Mouse (Mus musculus): ENCODE results near the gene Tigd4. TPM values are rescaled to one million over a fixed set of nuclear protein-coding genes. Genes with fewer than 3 reads are reported as not detected.
"Not testable (repeated sequence)": the region's sequence is repeated elsewhere in the genome, so short reads cannot be mapped to it uniquely, and the experiment has no call there.

Tigd4 gene
- not detected in 2 replicates for polyA plus RNA-seq (2012; rRNA removed)

- no peak for DNase-seq (ENCODE audit: low read depth)
These were observed at the start of gene Tigd4 for GRCm38 (mm10) chr3:84593274-84593673. TSS of gene Tigd4 (plus strand) at chr3:84593574.

GRCm38 (mm10) chr3:84547177-84547576, 46.2 kb upstream of the Tigd4 start:
- DNase-seq (ENCODE audit: low read depth), result no peak

DNA sequence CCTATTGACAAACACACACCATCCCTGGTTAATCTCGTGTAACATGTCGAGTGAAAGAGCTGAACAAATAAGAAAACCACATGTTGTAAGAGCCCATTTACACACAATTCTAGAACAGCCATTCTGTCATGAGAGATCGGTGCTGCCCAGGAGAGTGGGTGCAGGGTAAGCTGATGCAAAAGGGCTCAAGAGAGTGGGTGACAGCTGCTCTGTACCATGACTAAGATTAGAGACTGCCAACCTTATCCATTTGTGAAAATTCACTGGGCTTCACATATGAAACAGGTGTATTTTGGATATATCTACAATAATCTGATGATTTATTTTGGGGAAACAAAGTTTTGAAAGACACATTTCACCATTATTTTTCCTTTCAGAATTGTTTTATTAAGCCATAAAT, 37.6 kb upstream of the Tigd4 start:
- DNase-seq (ENCODE audit: low read depth), result no peak

GRCm38 (mm10) chr3:84558301-84558700, 35.1 kb upstream of the Tigd4 start:
- DNase-seq (ENCODE audit: low read depth), result no peak

GRCm38 (mm10) chr3:84562911-84563310, 30.5 kb upstream of the Tigd4 start:
- DNase-seq (ENCODE audit: low read depth), result not testable (repeated sequence)

- DNase-seq (ENCODE audit: low read depth), result no peak
These were observed 30.0 kb upstream of the Tigd4 start for GRCm38 (mm10) chr3:84563415-84563814.

GRCm38 (mm10) chr3:84568540-84568939, 24.8 kb upstream of the Tigd4 start:
- no peak for DNase-seq (ENCODE audit: low read depth)

DNA sequence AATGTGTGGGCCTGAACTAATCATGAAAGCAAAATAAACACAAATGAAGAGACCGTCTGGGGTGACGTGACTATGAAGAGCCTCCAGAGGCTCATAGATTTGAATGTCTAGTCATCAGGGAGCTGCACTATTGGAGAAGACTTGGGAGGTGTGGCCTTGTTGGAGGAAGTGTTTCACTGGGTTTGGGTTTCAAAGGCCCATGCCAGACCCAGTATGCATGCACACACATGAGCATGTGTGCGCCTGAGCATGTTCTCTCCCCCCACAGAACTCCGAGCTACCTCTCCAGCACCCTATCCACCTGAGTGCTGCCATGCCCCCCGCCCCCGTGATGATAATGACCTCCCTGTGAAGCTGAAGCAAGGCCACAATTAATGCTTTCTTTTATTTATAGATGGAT, 23.8 kb upstream of the Tigd4 start:
- no peak for DNase-seq (ENCODE audit: low read depth)

DNA sequence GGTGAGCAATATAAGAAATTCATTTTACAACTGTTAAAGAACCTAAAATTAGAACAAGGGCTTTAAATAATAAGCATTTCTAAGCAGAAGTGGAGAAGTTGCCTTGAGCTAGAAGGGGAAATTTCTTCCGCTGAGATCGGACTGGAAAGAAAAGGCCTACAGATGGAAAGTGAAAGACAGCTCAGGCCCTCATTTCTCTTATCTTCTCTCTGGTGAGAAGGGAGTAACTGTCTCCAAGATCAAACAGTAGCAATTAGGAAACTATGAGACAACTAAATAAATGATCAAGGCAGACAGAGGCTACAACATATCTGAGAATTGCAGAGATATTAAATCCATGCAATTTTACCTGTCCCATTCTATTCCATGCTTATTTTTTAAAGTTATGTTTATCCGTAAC, 22.9 kb upstream of the Tigd4 start:
- no peak for DNase-seq (ENCODE audit: low read depth)

GRCm38 (mm10) chr3:84580716-84581115, 12.7 kb upstream of the Tigd4 start:
- no peak for DNase-seq (ENCODE audit: low read depth)

- DNase-seq (ENCODE audit: low read depth), result no peak
These were observed 11.7 kb upstream of the Tigd4 start for GRCm38 (mm10) chr3:84581696-84582022.

- no peak for DNase-seq (ENCODE audit: low read depth)
These were observed 11.1 kb upstream of the Tigd4 start, which contains the start of gene Arfip1 for GRCm38 (mm10) chr3:84582023-84582912. TSS of gene Arfip1 (minus strand) at chr3:84582625.

DNA sequence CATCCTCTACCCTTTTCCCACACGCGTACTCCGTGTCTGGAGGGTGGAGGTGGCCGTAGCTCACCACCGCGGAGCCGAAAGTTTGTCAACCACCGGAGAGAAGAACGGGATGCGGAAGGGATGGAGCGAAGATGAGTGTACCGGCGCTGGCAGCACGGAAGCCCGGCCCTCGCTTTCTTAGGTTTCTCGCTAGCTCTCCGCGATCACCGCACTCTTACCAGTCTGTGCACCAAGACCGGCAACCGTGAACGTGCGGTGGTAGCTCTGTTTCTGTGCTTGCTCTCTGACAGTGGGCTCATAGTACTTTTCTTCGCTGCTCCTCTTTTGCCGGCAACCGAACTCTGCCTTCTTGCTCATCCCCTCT, 10.5 kb upstream of the Tigd4 start:
- DNase-seq (ENCODE audit: low read depth), result no peak

- no peak for DNase-seq (ENCODE audit: low read depth)
These were observed 6.6 kb upstream of the Tigd4 start for GRCm38 (mm10) chr3:84586736-84587135.

DNA sequence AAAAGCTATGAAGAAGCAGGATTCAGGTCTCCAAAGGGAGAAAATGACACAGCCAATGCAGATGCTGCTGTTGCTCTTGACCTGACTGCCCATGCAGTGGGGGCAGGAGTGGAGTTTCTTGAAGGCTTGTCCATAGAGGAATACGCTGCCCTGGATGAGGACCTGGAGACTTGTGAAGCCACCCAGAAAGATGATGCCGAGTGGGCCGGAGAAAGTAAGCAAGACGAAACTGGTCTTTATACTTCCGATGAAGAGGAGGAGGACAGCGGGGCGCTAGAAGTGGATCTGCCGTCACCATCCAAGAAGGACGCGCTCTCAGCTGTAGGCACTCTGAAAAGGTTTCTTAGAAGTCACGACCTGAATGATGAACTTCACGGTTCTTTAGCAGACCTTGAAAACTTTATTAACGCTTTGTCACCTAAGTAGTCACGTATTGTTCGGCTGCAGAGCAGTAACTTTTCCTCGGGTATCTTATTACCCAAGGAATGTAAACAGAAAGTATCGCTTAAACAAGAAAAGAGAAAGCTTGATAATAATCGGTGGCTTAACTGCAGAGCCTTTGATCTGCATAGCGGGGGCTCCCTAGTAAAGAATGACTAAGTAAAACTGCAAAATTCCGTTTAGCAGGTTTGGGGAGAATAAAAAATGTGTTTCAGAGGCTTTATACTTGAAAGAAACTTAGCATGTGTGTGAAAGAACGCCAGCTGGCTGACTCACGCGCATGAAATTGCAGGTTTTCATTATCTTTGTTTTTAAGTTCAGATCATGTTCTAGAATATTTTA, 1.7 kb downstream of the Tigd4 start:
- DNase-seq (ENCODE audit: low read depth), result no peak

DNA sequence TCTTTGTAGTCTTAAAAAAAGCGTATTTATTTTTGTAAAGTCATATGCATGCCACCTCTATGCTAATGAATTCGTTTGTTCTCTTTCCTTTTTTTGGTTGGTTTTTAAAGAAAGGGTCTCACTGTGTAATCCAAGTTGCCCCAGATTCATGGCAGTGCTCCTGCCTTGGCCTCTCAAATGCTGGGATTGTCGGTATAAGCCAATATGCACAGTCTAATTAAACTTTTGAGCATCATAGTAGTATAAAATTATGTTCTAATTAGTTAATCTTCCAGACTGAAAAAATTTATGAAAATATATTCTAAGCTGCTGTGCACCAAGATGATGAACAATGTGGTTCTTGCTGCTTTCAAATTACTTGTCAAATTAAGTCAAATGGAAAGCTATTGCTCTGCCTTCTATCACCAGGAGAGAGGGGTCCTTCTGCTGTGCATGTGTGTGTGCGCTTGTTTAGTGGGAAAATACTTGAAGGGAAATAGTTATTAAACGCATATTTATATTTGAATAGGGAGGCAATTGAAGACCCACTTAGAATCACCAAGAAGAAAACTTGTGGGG, 2.4 kb downstream of the Tigd4 start:
- no peak for DNase-seq (ENCODE audit: low read depth)

DNA sequence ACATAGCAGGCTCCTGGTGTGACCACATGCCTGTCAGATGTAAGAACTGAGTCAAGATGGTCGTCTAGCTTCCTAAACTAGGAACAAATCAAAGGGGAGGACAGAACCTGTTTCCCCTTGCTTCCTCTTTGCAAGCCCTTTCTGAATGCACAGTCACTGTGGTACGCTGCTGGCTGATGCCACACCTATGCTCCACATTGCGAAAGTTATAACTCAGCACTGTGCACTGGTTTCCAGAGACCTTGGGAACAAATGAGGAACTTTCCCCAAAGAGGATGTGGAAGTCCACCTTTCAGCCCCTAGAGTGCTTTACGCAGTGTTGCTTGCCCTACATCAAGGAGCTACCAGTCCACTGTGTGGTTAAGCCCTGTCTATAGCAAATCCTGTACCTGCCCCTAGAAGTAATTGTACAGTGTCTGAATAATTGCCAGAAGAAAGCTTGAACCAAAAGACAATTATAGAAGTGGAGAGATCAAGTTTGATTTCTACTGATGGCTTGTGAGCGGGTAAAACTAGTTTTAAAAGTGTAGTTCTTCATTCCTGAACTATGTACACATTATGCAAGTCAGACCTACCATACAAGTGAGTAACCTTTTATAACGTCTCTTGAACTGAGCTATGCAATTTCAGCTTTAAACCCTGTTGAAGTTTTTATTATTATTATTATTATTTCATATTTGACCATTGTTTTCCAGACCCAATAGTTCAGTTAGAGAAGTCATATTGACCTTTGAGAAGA, 4.8 kb downstream of the Tigd4 start:
- DNase-seq (ENCODE audit: low read depth), result no peak

DNA sequence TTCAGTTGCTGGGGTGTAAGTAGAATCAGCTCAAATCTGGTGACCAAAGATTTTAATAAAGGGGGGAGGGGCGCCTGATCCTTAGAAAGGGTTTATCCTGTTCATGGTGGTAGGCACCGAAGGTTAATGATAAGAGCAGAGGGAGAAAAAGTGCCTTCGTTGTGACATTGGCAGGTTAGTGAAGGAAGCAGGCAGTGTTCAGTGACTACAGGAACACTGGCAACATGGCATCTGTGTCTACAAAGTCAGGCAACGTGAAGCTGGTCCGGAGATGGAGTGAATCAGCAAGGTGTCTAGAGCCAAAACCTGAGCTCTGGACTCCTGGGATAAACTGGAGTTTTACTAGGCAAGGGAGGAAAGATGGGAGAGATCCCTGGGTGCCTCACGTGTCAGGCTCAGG, 5.4 kb downstream of the Tigd4 start:
- no peak for DNase-seq (ENCODE audit: low read depth)

DNA sequence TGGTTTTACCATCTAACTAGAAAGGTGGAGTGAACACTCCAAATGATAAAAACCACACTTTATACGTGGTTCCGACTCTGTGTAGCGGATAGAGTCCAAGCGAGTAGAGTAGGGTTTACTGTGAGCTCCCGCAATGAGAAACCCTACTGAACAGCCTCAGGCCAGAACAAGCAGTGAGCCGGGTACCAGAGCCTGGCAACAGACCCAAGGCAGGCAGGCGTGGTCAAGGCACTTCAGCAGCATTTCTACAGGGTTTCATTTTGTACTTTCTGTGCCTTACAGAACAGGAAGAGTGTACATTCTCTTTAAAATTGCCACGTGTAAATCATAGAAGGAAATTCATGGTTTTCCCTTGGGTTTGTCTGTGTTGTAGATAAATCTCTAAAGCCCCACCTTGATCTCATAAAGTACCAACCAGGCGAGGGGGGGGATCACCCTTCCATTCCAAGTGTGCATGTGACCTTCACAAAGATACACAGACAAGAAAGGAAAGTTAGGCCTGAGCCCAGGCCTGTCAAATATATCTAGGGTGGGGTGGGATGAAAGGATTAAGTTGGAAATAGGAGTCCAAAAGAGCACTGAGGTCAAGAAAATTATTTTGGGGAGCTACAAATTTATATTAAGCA, 8.6 kb downstream of the Tigd4 start:
- no peak for DNase-seq (ENCODE audit: low read depth)

- DNase-seq (ENCODE audit: low read depth), result peak; percentile 87
These were observed 9.4 kb downstream of the Tigd4 start for GRCm38 (mm10) chr3:84602759-84603158.

DNA sequence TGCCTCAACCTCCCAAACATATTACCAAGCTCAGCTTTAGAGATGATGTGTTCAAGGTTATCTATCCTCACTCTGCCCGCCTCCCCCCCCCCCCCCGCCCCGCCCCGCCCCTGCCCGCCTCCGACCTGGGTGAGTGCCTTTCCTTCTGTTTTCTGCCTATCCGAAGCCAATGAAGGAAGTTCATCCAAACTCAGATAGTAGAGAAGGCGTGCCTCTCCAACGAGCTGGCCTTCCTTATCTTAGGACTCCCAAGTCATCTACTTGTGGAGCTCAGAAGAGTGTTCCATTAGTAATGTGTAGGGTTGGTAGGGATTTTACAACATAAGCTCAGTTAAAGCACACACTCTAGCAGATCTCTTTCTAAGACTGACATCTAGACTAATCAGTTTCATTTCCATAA, 9.8 kb downstream of the Tigd4 start:
- no peak for DNase-seq (ENCODE audit: low read depth)
